Comparison of ENCODE assay signal across 8 mouse cellular contexts in the genomic region with DNA sequence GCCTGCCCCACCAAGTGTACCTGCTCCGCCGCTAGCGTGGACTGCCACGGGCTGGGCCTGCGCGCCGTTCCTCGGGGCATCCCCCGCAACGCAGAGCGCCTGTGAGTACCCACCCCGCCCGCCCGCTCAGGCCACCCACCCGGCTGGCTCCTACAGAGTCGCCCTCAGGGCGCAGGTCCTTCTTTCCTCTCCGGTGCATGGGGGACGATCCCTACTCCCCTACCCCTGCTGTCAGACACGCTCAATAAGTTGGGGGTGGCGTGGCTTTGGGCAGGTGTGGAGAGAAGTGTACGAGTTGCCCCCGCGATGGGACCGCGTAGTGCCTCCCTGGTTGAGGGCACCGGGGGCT. TPM values are rescaled to one million over a fixed set of nuclear protein-coding genes. Genes with fewer than 3 reads are reported as not detected.
DNase-seq lines count a peak whose midpoint lies in the region; ATAC-seq and TF ChIP-seq lines count a peak whose summit lies in the region.

No protein-coding gene starts in this region.

- no peak for DNase-seq in lung, postnatal 4 days
- peak; percentile 21 for DNase-seq in embryo, embryonic 10.5 days (ENCODE audit: low spot score)
- DNase-seq in liver, embryonic 14.5 days (ENCODE audit: low read depth in 3 of 3, low spot score in 3 of 3): no peak
- DNase-seq in gastrocnemius, postnatal 25 days: no peak
- DNase-seq in natural killer cell, adult 2 months (ENCODE audit: low spot score in 2 of 2): no peak

- H3K9me3 ChIP-seq in lung, embryonic 15.5 days: no peaks in the 10 kb centered on the region
- no peaks in the 10 kb centered on the region for H3K9me3 ChIP-seq in heart, embryonic 16.5 days (replicated peaks; ENCODE audit: control insufficient read depth, low read length)
- H3K9me3 ChIP-seq in liver, embryonic 14.5 days (ENCODE audit: control insufficient read depth, low read length): no peaks in the 10 kb centered on the region

- no peak for TF ChIP-seq EP300 in liver, embryonic 14.5 days (IDR thresholded peaks at IDR 0.05; ENCODE audit: low read depth)

- peak; percentile 1; the same call in 1 of the 2 replicates for ATAC-seq in lung, embryonic 15.5 days (ENCODE audit: borderline replicate concordance, extremely low read depth, low FRiP score, low TSS enrichment)
- peak; percentile 19; the same call in 1 of the 2 replicates for ATAC-seq in heart, embryonic 16.5 days (replicated peaks; ENCODE audit: extremely low read depth, insufficient read depth, low FRiP score)
- ATAC-seq in liver, embryonic 14.5 days (ENCODE audit: insufficient read depth): no peak
- no peak for ATAC-seq in erythroid progenitor cell, adult 5-6 weeks (replicated peaks; ENCODE audit: low FRiP score, poor library complexity, severe bottlenecking)

- peak overlapping the region; percentile 78 for H3K27ac ChIP-seq in lung, embryonic 15.5 days
- H3K27ac ChIP-seq in heart, embryonic 16.5 days (ENCODE audit: low read length): peak overlapping the region; percentile 37; the same call in 1 of the 2 replicates
- no peak overlapping the region for H3K27ac ChIP-seq in liver, embryonic 14.5 days

- TF ChIP-seq CTCF in liver, embryonic 14.5 days (IDR thresholded peaks at IDR 0.05; ENCODE audit: low read depth): no peak

- peak overlapping the region; percentile 67 for H3K4me3 ChIP-seq in lung, embryonic 15.5 days
- H3K4me3 ChIP-seq in heart, embryonic 16.5 days (ENCODE audit: low read length): peak overlapping the region; percentile 72
- H3K4me3 ChIP-seq in liver, embryonic 14.5 days (ENCODE audit: insufficient read depth in 1 of 2, low read depth in 2 of 2, low read length in 2 of 2): peak overlapping the region; percentile 25 to 34; a peak in 2 of 4 replicates

- WGBS in lung, embryonic 15.5 days: under 1% methylated on average over 27 of the region's 27 CpGs
- 1% methylated on average over 27 of the region's 27 CpGs for WGBS in heart, embryonic 16.5 days
- WGBS in liver, embryonic 14.5 days (ENCODE audit: insufficient replicate concordance): 1% methylated on average over 20 of the region's 27 CpGs

- H3K4me2 ChIP-seq in lung, embryonic 15.5 days: peak overlapping the region; percentile 83
- H3K4me2 ChIP-seq in heart, embryonic 16.5 days (ENCODE audit: low read depth, low read length): peak overlapping the region; percentile 87
- peak overlapping the region; percentile 34 for H3K4me2 ChIP-seq in liver, embryonic 14.5 days (ENCODE audit: low read depth)

- H3K9ac ChIP-seq in lung, embryonic 15.5 days: peak overlapping the region; percentile 67
- peak overlapping the region; percentile 75 for H3K9ac ChIP-seq in heart, embryonic 16.5 days (ENCODE audit: low read length)
- H3K9ac ChIP-seq in liver, embryonic 14.5 days (replicated peaks): no peak overlapping the region

- H3K4me1 ChIP-seq in lung, embryonic 15.5 days: peaks cover 55% of the 10 kb centered on the region
- peaks cover 12% of the 10 kb centered on the region; the same call in 1 of the 2 replicates for H3K4me1 ChIP-seq in heart, embryonic 16.5 days (ENCODE audit: control insufficient read depth, insufficient read depth, low read length)
- no peaks in the 10 kb centered on the region for H3K4me1 ChIP-seq in liver, embryonic 14.5 days (replicated peaks; ENCODE audit: control insufficient read depth in 2 of 2, insufficient read depth in 2 of 2, low read length in 1 of 2)

- H3K27me3 ChIP-seq in lung, embryonic 15.5 days: peaks cover 50% of the 10 kb centered on the region
- peaks cover 35% of the 10 kb centered on the region for H3K27me3 ChIP-seq in heart, embryonic 16.5 days (ENCODE audit: control insufficient read depth, insufficient read depth, low read length)
- peaks cover 37% of the 10 kb centered on the region for H3K27me3 ChIP-seq in liver, embryonic 14.5 days (ENCODE audit: control insufficient read depth, insufficient read depth, low read length)

- no peaks in the 10 kb centered on the region for H3K36me3 ChIP-seq in lung, embryonic 15.5 days
- H3K36me3 ChIP-seq in heart, embryonic 16.5 days (ENCODE audit: control insufficient read depth, insufficient read depth): no peaks in the 10 kb centered on the region
- H3K36me3 ChIP-seq in liver, embryonic 14.5 days (replicated peaks; ENCODE audit: control insufficient read depth, insufficient read depth, low read depth): no peaks in the 10 kb centered on the region

RNA-seq across cellular contexts. Expression of a gene that starts 0.6 kb away (rescaled TPM):
- polyA plus RNA-seq in lung, embryonic 15.5 days (2015; fragmentation: Nextera tagmentation; extraction: Ambion mirVana): 17.9 and 21.4 TPM in 2 replicates
- 7.8 and 10.8 TPM in 2 replicates for polyA plus RNA-seq in heart, embryonic 16.5 days (2015; fragmentation: Nextera tagmentation; extraction: Ambion mirVana)
- polyA plus RNA-seq in liver, embryonic 14.5 days (2012; rRNA removed): 0.17 and 0.23 TPM in 2 replicates
- 0.20 and 0.24 TPM in 2 replicates for polyA plus RNA-seq in liver, embryonic 14.5 days (2014; fragmentation: Nextera tagmentation; extraction: Ambion mirVana)
- total RNA-seq in gastrocnemius, postnatal 25 days (2021): 10 to 100 TPM in 1 of 2 experiments, 1 to 10 TPM in 1; 9.5 to 13.2 TPM
- total RNA-seq in erythroid progenitor cell, adult 5-6 weeks (2015; ENCODE audit: low replicate concordance): 0.72 TPM in 1 of 2 replicates, not detected in the other
- total RNA-seq in erythroid progenitor cell, adult 5-6 weeks (2017; ENCODE audit: low replicate concordance): not detected in 2 replicates

Comparison
In these comparisons a context has a peak if more than half of its experiments do, and no peak if none do; other contexts are left out.
1. ATAC-seq: peak in lung, embryonic 15.5 days (single experiment) and heart, embryonic 16.5 days (single experiment); none in liver, embryonic 14.5 days (single experiment) and erythroid progenitor cell, adult 5-6 weeks (single experiment).
2. H3K4me2 ChIP-seq: peak in every context shown above with its lines; median percentile 87 in heart, embryonic 16.5 days; 83 in lung, embryonic 15.5 days; 34 in liver, embryonic 14.5 days.
3. Peak in every context shown above with its lines, with median percentiles within 50 percentile points of each other: H3K4me3 ChIP-seq.